Mouse (Mus musculus): ENCODE data around the gene Dmbt1.

DNA sequence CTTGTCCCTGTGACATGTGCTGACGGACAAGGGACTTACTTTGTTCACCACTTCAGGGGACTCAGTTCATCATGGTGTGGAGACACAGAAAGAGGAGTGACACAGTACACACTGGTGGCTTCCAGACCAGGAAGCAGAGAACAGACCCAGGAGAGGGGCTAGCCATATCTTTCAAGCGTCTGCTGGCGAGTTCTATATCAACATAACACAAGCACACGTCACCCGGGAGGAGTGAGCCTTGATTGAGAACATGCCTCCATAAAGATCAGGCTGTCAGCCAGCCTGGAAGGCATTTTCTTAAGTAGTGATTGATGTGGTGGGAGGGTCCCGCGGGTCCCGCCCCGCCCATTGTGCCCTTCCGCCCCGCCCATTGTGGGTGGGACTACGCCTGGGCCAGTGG lies 98.2 kb downstream of the Dmbt1 start:
- TF ChIP-seq CTCF (IDR thresholded peaks at IDR 0.05; ENCODE audit: insufficient read depth, low read depth, low read length): no peak
- no peak for TF ChIP-seq POLR2A (IDR thresholded peaks at IDR 0.05; ENCODE audit: insufficient read depth, low read depth, low read length)
